Mouse (Mus musculus) gastrocnemius, adult 8-10 months (tissue): ENCODE measurements around the gene Armh3. TPM values are rescaled to one million over a fixed set of nuclear protein-coding genes. Genes with fewer than 3 reads are reported as not detected.

Experiments
- DNase-seq, 2 experiments: peaks; one replicate each; pipeline ENCODE4 v3.0.0; 2022; ENCODE audit warnings: low spot score in 2 of 2
- total RNA-seq, 4 experiments: library from RNA; stranded (reverse); gene quantifications; 2 replicates each; pipeline ENCODE4 v1.2.4; 2022

The Armh3 gene
- total RNA-seq, result 10 to 100 TPM; 11.2 to 12.5 (median 12.1) TPM

DNA sequence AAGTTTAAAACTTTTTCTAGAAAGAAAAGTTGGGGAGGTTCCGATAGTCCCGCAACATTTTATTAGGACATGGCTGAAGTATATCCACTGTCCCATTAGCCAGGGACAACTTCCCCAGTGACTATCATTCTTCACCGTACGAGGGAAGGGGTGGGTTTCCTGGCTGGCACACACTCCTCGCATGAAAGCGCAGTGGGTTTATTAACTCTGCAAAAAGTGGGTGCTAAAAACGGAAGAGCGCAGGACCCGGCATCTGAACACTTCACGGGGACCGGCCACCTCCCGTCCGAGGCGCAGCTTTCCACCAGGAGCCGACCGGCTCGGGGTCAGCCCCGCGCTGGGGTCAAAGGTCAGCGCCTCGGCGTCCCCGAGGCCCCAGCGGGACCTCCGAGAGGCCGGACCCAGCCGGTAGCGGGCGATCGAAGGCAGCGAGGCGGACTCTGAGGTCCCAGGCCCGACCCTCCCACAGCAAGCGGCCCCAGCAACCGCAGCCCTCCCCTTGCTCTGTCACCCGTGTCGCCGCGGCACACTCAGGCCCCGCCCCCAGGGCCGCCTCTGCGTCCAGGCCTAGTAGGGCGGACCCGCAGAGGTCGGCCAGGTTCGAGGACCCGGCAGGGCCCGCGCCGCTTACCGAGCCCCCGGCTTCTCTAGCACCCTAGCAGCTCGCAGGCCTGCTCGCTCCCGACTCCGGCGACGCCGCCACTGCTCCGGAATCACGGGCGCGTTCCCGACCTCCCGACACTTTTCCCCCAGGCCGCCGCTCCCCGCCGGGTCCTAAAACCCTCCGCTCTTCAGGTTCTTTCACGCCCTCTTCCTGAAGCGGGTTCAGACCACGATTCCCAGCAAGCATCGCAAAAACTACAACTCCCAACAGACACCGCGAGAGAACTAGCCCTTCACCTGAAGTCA is at the start of gene Armh3:
Gene Armh3 (minus strand): TSS at position 704 of the 909 bp plus-strand sequence.
- DNase-seq, result peak; percentile 77 to 83

DNA sequence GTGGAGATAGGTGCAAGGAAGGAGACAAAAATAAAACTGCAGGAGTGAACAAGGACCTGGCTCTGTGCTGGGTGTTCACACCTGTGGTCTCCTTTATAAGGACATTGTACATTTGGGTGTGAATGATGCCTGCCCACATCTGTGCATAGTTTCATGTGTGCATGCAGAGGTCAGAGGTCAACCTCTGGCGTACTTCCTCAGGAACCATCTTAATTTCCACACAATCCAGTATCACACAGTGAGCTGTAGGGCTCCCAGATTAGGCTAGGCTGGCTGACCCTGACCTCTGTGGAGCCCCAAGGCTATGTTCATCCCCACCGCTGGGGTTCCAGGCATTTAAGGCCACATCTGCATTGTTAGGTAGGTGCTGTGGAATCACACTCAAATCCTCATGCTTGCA is 49.1 kb upstream of the Armh3 start:
- DNase-seq, result no peak

DNA sequence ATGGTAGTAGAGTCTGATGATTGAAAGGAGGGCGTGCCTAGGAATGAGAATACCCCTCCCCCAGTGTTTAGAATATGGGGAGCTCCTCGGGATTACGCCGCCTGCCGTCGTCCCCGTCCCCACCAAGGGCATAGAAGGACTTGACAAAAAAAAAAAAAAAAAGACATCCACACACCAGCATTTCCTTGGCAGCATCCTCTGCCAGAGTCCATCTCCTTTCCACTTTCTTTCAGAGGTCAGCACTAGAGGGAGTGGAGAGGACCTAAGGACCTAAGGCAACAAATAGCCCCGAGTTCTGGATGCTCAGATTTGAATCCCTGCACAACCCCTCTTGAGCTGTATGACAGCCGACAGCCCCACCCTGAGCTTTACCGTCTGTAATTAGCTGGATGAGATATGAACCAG is 48.3 kb upstream of the Armh3 start:
- DNase-seq, result no peak

DNA sequence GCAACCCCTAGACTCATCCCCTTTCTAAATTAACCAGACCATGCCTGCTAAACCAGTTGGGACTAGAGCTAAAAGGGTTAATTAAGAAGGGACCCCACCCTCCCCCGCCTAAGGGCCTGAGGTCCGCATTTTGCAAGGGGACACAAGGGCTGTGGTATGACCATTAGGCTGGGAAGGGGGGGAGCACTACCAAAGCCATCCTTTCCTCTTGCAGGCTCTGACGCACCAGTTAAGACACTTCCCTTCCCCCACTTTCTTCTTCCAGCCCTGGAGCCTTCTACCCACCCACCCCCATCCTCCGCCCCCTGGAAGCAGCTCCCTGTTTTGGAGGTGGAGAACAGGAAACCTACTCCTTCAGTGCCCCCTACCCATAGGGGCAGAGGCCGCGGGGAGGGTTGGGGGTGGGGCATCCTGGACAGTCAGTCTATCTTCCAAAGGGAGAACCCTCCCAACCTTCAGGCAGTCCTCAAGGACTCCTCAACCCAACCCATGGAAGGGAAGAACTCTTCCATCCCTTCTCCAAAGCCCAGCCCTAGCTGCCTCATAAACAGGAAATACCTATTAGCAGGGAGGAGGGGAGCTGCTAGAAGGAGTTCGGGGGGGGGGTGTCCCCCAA is 47.5 kb upstream of the Armh3 start:
- peak in 1 of 2 experiments; percentile 42 for DNase-seq

DNA sequence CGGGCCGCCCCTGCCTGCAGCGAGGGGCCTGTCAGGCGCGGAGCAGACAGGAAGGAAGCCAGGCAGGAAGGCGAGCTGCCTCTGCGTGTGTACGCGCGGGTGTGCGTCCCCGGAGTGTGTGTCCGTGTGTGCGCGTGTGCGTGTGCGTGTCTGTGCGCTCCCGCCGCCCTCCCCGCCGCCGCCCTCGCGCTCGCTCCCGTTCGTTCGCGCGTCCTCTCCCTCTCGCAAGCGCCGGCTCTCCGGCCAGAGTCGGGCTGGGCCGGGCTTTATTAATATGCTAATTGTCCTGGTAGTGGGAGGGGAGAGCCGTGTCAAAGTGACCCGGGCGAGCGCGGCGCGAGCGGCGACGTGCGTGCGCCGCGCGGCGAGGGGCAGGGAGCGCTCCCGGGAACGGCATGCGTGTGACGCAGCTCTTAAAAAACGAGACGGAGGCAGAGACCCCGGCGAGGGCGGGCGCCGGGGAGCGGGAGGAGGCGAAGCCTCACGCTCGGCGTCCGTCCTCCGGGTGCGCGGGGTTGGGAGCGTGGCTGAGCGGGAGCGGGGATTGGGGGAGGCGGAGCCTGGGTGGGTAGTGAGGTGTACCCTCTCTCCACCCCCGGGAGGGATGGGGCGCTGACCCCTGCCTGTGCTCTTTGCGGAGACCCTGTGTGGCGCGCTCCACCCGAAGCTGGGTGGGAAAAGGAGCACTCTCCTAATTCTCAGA is 46.9 kb upstream of the Armh3 start, which contains the start of gene Ldb1:
Gene Ldb1 (minus strand): TSS at position 222 of the 703 bp plus-strand sequence.
- peak; percentile 73 to 79 for DNase-seq

DNA sequence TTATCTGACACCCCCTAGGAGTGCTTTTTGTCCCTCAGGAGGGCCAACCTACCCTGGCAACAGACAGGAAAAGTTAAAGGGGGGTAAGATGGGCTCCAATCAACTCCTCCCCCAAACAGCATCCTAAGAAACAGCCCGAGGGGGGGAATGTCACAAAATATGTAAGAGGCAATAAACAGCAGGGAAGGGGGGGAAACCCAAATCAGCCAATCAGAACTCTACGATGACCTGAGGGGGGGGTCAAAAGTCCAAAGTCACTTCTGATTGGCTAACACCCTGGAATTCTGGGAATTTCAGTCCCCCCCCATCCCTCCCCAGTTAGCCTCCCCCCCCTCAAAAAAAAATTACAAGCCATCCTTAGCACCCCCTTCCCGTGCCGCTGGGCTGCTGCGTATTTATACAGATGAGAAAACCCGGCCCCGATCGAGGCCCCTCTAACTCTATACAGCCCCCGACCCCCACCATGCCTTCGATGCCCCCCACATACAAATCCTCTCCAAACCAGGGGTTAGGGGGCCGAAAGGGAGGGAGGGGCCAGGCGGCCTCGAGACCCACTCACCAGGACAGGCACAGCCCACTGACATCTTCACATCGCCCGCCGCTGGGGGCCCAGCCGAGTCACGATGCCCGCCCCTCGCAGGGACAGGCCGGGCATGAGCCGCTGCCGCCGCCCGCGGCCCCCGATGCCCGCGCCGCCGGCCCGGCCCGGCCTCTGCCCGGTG is 46.1 kb upstream of the Armh3 start, which contains the start of gene Pprc1:
Gene Pprc1 (plus strand): TSS at position 616 of the 722 bp plus-strand sequence.
- DNase-seq, result peak; percentile 19 to 34

DNA sequence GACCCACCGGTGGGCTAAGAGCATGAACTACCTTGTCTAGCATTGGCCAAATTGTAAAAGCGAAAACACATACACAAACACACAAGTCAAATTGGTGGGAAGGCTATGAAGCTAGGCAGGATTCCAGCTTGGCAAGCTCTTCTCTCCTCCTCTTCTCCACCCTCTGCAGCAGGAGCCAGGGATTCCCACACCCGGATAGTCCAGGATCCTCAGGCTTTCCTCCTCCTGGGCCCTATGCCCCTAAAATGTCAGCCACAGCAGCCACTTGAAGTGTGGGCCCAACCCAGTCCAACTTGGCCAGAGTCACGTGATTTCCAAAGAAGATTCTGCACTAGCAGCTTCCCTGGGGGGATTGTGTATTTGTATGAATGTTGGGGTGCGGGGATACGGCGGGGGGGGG is 45.1 kb upstream of the Armh3 start:
- no peak for DNase-seq

DNA sequence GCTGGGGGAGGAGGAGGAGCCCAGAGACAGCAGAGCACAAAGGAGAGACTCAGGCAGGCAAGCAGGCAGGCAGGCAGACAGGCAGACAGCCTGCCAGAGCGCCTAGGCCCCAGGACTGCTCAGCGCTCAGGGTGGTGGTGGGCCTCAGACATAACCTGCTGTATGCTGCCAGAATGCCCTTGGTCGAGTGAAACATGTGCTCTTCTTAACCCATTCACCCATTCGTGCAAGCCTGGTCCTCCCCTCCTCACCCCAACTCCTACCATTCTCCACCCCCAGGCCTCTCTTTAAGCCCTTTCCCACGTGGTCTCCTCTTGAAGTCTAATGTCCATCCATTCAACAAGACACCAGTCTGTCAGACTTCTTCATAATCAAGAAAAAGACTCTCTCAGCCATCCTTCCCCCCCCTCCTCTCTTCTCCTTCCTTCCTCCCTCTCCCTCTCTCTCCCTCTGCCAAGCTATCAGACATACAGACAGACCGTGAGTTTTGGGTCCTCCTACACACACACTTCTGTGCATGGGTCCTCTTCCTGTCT is 44.3 kb upstream of the Armh3 start:
- DNase-seq, result no peak

DNA sequence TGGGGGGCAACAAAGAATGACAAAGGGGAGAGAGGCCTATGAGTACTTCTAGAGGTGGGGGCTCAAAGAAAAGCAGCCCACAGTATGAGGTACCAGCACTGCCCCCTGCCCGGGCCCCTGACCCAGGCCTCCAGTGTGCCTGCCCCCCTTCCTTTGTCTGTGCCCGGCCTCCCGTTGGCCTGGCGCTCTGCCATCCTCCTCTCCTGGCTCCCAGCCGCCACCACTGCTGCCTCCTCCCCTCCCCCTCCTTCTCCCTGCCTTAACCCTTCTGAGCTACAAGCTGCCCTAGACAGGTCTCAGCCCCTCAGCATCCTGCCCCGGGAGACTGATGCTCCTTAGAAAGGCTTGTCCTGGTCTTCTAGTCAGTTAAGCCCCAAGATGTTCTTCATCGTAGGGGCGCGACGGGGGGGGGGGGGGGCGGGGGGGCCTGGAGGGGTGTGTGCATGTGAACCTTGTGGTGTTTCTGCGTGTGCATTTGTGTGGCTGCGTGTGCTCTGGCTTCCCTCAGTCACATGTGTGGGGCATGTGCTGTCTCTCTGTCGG is 43.7 kb upstream of the Armh3 start:
- peak; percentile 33 to 50 for DNase-seq

DNA sequence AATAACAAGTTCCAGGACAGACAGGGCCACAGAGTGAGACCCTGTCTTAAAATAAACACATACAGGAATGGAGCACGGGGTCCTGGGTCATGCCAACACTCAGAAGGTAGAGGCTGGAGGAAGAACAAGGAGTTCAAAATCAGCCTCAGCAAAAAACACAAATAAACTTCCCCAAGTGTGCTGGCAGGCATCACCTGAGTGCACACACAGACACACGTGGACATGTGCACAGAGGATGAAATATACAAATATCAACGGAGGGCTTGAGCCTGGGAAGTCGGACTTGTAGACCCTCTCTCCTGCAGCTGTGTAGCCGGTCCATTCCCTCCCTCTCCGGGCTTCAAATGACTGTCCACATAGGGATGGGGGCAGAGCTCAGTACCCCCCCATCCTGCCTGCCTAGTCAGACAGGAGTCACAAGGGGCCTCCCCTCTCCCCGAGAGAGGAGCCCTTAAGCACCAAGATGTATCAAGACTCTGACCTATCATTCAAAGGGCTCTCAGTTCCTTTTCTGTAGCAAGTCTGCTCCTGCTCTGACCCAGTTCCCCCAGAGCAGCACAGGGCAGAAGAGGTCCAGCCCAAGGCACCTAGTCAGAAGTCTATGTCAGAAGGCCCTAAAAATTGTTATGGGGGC is 43.1 kb upstream of the Armh3 start:
- DNase-seq, result no peak

DNA sequence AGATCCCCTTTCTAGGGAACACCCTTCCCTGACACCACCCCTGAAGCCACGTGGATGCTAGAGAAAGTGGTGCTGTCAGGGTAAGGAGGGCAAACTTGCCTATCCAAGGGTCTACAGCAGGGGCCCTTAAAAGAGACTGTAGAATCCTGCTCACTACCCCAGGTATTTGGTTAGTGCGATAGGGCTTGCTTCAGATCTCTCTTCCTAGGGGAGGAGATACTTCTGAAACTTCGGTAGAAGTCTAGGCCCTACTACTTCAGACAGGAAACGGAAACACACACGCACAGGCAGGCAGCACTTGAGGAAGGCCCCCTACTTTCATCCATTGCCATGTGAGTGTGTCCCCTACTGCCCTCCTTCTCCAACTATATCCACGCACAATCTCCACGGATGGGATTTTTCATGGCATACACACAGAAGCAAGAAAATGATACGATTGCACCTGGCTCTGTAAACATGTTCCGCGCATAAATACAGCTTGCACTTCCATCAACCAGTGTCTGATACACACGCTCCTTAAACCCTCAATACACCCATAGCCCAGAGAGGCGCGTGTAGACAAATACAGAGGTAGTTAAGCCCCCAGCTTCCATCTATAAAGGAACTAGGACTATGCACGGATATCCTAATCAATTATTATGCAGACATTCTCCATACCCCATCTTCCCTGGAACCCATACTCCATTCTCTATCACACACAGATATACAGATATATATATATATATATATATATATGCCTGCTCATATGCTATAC is 42.0 kb upstream of the Armh3 start:
- no peak for DNase-seq

DNA sequence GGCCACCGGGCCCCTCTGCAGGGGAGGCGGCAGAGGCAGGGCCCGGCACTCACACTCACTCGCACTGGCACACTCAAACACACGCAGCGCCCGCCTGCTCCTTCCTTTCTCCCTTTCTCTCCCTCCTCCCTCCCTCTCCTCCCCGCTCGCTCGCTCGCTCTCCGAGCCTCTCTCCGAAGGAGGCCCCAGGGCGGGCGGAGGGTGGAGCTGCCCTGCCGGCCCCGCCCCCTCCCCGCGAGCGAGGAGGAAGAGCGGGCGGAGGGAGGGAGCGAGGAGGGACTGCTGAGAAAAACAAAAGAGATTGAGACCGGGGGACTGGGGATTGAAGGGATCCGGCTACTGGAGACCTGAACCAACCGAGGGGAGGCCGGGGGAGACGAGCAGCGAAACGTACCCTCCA is 41.2 kb upstream of the Armh3 start:
- DNase-seq, result peak; percentile 65 to 75

DNA sequence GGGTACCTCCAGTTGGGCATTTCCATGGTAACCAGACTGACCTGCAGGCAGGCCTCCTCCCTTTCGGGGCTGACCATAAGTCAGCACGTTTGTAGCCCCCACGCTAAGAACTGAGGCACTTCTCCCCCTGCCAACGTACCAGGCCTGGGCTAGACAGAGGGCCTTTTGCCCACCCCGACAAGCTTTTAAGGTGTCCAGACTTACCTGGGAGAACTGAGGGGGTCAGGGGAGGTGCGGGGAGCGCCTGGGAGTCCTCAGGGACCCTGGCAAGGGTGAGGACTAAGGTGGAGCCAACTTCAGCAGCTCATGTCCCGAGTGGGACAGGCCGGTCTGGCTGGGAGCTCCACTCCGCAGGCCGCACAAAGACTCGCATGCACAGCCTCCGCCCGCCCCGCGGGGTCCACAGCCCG is 40.6 kb upstream of the Armh3 start:
- no peak for DNase-seq

DNA sequence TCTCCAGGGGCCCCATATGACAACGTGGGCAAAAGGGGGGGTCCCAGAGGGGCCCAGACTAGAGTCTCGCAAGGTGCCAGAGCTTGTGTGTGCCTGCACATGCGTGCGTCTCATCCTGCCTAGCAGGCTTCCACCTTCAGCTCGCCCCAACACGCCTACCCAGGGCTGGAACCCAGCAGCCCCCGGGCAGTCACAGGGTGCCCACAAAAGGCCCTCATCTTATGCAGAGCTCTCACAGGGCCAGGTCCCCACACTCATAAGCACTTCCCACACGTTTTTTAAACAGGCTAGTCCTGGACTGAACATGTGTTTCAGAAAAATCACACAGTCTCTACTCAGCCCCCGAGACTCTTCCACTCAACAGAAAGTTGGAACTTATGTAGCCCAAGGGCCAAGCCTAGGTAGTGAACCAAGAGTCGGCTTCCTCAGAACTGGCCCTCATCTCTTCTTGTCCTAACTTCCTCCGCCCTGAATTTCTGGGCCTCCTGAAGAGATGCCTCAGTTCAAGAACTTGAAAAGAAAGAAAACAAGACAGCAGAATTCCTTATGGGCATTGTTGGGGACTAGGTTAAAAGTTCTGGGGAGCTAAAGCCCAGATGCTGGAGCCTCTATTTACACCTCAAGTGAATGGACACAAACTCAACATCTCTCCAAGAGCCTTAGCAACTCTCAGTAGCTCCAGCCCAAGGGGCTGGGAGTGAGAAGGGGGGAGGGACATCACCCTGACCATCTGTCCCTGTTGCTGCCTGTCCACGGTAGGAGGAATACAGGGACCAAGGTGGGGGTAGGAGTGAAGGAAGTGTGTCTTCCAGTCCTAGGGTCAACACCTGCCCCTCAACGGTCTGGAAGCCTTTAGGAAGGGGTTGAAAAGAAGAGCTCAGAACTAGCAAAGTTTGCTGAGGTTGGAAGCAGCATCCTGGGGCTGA is 39.9 kb upstream of the Armh3 start:
- DNase-seq, result no peak

DNA sequence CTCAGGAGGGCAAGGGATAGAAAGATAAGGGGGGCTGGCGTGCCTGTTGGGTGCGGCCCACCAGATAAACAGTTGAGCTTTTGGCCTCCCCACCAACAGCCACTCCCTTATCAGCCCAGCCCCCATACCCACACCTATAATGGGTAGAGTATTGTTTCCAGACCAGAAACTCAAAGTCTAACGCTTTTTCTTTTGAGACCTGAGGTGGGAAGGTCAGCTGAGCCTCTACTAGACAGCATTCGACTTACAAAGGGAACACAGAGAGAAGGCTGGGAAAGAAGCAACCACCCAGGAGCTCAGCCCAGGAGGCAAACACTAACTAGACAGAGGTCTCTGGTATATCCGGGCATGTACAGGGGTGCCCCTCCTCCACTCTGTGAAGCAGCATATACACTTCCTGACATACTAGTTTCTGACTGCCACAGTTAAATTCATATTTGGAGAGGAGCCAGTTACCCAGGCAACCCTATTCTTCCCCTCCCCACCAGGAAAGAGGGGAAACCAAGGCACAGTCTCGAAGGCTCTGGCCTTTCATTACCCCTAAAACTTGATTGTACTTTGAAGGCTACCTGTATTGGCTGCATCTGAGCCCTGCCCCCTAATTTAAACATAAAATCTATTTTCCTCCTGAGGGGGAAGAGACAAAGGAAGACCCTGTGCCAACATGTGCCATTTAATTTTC is 39.1 kb upstream of the Armh3 start:
- no peak for DNase-seq

DNA sequence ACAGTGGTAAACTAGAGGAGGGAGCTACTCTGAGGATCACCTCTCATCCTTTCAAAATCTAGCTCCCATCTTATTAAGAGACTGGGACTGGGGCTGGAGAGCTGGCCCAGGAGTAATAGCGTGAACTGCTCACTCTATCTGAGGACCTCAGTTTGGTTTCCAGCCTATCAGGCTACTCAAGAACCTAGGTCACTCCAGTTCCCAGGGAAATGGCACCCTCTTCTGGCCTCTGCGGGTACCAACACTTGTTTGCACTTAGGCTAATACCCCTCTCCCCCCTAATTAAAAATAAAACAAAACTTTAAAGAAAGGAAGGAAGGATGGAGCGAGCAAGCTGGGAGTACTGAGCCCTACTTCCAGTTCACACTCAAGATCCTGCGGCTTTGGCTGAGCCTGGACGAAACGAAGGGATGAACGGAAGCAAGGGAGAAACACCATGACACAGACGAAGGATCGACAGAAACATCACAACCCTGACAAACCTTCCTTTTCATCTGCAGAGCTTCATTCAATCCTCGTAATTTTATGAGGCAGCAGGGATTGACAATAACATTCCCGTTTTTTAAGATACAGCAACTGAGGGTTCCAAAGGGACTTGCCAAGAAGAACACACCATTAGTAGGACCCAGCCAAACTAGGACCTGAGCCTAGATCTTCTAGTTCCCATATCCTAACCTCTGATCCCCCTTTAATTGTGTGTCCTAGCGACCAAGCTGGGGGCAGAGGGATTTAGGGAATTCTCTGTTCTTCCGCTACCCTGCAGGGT is 38.4 kb upstream of the Armh3 start:
- no peak for DNase-seq

DNA sequence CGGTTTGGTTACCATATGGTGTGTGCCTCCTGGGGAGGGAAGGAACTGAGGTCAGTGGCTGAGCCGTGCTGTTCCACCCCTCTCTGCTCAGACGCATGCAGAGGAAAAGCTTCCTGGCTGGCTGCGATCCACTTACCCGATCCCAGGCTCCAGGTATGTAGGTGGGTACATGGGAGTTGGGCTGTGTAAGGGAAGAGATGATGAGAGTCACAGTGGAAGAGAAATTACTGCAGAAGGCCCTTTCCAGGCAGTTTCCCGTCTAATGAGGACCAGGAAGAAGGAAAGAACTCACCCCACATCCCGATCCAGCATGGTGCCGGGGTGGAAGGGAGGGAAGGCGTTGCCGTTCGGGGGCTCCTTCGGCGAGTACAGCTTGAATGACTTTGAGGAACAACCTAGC is 37.7 kb upstream of the Armh3 start:
- DNase-seq, result no peak
